Mouse (Mus musculus) neural tube, embryonic 12.5 days (tissue): ENCODE measurements at regions not wholly inside any gene's neighbourhood (a gene's known extent, or its start where the extent isn't known, plus 50 kb on each side); places are given as distances from the start of the nearest gene placed in this dataset.
A peak's percentile ranks its signal among the peaks of the same experiment; 100 is the strongest.
"Not testable (repeated sequence)": the region's sequence is repeated elsewhere in the genome, so short reads cannot be mapped to it uniquely, and the experiment has no call there.

Experiments used
- ATAC-seq: fragments of 200-750 bp; cut with Nextera tagmentation; 2 replicates; pipeline ENCODE4 v1.8.0; 2017; ENCODE audit warnings: low read depth, mild to moderate bottlenecking, moderate TSS enrichment, moderate library complexity; ENCODE audit not compliant: low FRiP score
- H3K27ac ChIP-seq: fragments of 300-500 bp; sonication (generic); 2 replicates; pipeline ENCODE4 v1.5.1; 2016
- H3K27me3 ChIP-seq: fragments of 300-500 bp; sonication (generic); replicated peaks from 2 replicates; pipeline ENCODE4 v1.6.1; 2016; ENCODE audit warnings: mild to moderate bottlenecking
- H3K36me3 ChIP-seq: fragments of 300-500 bp; sonication (generic); 2 replicates; pipeline ENCODE4 v1.6.1; 2016; ENCODE audit warnings: mild to moderate bottlenecking
- H3K4me1 ChIP-seq: fragments of 300-500 bp; sonication (generic); 2 replicates; pipeline ENCODE4 v1.6.1; 2016
- H3K4me2 ChIP-seq: fragments of 300-500 bp; sonication (generic); replicated peaks from 2 replicates; pipeline ENCODE4 v1.6.1; 2016; ENCODE audit warnings: mild to moderate bottlenecking
- H3K4me3 ChIP-seq: fragments of 300-500 bp; sonication (generic); 2 replicates; pipeline ENCODE4 v1.5.1; 2016
- H3K9ac ChIP-seq: fragments of 300-500 bp; sonication (generic); 2 replicates; pipeline ENCODE4 v1.6.1; 2016; ENCODE audit warnings: mild to moderate bottlenecking
- H3K9me3 ChIP-seq: fragments of 300-500 bp; sonication (generic); 2 replicates; pipeline ENCODE4 v1.6.1; 2016; ENCODE audit warnings: mild to moderate bottlenecking
- WGBS: fragments of 180-500 bp; shearing (Covaris S2); methylation state at CpG from one replicate; pipeline ENCODE4 v1.1.7; 2016; 5-methylcytosine and 5-hydroxymethylcytosine counted together

DNA sequence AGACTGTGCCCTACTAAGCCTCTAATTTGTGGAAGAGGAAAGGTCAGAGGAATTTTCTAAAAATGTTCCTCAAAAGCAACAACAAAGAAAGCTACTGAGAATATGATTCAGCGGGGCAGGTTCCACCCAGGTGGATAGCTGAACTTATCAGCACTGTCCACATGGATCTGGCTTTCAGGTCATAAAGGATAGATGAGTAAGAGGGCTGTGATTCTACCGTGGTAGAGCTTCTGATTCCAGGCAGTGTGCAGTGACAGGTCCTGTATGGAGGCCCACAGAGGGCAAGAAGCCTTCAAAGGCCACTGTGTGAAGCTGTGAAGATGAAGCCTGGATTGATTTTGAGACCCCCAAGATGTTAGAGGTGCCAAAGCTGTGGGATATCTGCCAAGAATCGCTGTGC lies 51.8 kb downstream of the Teddm3 start:
- not testable (repeated sequence) for H3K9ac ChIP-seq, H3K9me3 ChIP-seq, ATAC-seq, H3K27ac ChIP-seq, H3K36me3 ChIP-seq, H3K4me2 ChIP-seq, H3K27me3 ChIP-seq, H3K4me3 ChIP-seq, H3K4me1 ChIP-seq
- WGBS = 86% methylated on average over 3 of the region's 3 CpGs

DNA sequence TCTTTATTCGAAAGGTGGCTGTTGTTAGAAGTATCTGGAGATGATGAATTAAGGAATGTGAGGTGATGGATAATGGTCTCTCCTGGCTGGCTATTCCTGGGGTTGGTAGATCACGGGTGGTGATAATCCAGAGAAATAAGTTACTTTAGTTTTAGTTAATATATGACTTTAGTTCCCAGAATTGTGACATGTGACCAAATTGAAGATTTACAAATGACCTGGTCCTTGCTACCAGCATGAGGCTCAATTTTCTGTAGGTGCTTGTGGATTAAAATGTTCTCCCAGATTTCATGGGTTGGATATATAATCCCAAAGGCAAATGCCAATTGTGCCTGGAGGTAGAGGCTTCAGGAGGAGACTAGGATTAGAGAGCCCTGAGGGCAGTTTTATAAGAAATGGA lies 53.7 kb downstream of the Teddm3 start:
- not testable (repeated sequence) for H3K4me2 ChIP-seq, H3K27me3 ChIP-seq, ATAC-seq, H3K9me3 ChIP-seq, H3K9ac ChIP-seq, H3K27ac ChIP-seq, H3K4me3 ChIP-seq, H3K4me1 ChIP-seq, H3K36me3 ChIP-seq
- WGBS = 83% methylated on average over 2 of the region's 2 CpGs

DNA sequence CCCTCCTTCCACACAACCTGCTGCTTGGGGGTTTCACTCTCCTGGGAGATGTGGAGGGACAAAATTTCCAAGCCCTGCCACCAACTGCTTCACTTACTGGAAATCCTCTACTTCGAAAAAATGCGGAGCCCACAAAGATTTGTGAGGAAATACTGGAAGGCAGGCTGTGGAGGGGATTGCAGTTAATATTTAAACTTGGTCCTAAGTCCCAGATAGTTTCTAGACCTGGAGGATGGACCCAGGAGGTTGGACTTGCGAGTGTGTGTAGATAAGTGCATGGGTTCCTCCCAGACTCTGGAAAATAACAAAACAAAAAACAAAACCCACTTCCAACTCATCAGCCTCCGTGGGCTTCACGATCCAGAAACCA lies 79.0 kb downstream of the Teddm3 start:
- Histone ChIP-seq H3K9me3 (no peaks in the 10 kb centered on the region), H3K4me3 (no peak overlapping the region), H3K27ac (no peak overlapping the region), H3K9ac (no peak overlapping the region), H3K36me3 (no peaks in the 10 kb centered on the region), H3K4me2 (no peak overlapping the region), H3K4me1 (no peaks in the 10 kb centered on the region), H3K27me3 (no peaks in the 10 kb centered on the region)
- ATAC-seq = no peak
- 66% methylated on average over 5 of the region's 5 CpGs for WGBS

DNA sequence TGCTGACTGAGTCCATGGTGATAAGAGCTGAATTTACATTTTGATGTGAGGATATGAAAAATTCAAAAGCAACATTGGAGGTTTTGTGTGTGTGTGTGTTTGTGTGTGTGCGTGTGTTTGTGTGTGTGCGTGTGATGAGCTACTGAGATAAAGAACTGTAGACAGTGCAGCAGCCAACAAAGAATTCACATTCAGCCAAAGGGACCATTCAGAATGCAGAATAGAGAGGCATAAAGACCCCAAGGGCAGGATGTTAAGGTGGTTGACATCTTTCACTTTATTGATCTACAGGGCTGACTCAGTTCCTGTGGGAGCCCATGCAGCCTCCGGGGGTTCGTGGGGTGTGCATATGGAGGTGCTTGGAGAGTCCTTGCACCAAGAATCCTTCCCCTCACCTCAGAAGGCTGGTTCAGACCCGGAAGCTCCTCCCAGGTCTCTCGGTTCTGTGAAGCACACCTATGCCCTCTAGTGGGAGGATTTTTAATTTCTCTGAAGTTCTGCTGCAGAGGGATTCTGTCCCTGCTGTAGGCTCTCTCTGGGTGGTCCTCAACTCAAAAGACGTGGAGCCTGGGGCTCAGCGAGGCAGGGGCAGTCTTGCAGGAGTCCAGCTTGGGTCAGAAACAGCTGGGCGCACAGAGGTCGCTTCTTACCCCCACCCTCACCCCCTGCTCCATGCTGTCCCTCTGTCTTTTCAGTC lies 79.6 kb downstream of the Teddm3 start:
- ATAC-seq = peak; percentile 72
- H3K36me3 ChIP-seq, H3K4me1 ChIP-seq, H3K27ac ChIP-seq, H3K9me3 ChIP-seq, H3K27me3 ChIP-seq, H3K4me2 ChIP-seq, H3K9ac ChIP-seq, H3K4me3 ChIP-seq: not testable (repeated sequence)
- WGBS = 35% methylated on average over 8 of the region's 10 CpGs

DNA sequence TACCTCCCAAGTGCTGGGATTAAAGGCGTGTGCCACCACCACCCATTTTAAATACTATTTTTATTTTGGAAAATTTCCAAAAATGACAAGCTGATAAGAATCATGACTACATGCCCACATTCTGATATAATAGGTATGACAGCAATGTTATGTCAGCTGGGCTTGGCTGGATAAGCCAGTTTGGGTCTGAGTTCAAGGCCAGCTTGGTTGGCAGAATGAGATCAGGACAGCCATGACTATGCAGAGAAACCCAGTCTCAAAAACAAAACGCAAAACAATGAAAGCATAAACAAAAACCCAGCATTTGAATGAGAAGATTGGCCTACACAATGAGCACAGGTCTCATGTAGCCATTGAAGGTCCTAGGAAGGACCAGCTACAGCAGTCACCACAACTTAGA lies 93.6 kb downstream of the Teddm3 start:
- Histone ChIP-seq H3K4me2 (no peak overlapping the region), H3K9me3 (no peaks in the 10 kb centered on the region), H3K4me1 (no peaks in the 10 kb centered on the region), H3K9ac (no peak overlapping the region), H3K27ac (no peak overlapping the region), H3K36me3 (no peaks in the 10 kb centered on the region), H3K27me3 (no peaks in the 10 kb centered on the region), H3K4me3 (no peak overlapping the region)
- ATAC-seq = no peak
- 78% methylated on average over 2 of the region's 2 CpGs for WGBS

DNA sequence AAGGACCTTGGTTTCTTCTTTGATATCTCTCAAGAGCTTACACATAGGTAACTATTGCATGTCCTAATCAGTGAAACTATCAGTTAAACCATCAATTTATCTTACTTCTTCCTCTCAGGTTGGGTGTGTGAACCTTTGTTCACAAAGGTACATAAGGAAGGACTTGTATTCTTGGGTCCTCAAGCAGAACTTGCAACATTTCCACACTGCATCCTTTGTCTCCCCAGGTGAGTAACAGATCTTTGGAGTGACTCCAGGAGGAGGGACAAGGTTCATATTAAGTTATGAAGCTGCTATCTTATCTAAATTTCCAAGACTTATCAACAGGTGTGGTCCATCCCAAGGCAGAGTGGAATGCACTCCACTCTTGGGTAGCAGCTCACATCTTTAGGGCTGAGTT lies 99.0 kb downstream of the Teddm3 start:
- Histone ChIP-seq H3K9me3 (0 out of 2 replicates have a peak, but pooled peaks cover 5% of the 10 kb centered on the region), H3K27me3 (no peaks in the 10 kb centered on the region), H3K4me1 (no peaks in the 10 kb centered on the region), H3K4me2 (no peak overlapping the region), H3K9ac (no peak overlapping the region), H3K27ac (no peak overlapping the region), H3K36me3 (no peaks in the 10 kb centered on the region), H3K4me3 (no peak overlapping the region)
- no peak for ATAC-seq

DNA sequence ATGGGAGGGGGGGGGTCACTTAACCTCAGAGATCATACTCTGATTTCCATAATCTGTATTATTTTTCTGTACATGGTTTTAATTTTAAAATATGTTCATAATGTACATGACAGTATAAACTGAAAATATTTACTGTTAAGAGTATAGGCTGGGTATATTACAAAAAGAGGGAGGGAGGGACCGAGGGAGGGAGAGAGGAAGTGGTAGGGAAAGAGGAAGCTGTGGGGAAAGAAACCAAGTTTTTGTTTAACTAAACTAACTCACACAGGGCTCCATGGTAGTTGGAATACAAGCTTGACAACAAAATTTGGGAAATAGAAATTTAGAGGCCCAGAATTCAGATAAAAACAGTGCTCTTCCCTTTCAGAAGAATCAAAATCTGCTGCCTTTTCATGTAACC lies 131.7 kb downstream of the Teddm3 start:
- ATAC-seq, H3K36me3 ChIP-seq, H3K27me3 ChIP-seq, H3K9ac ChIP-seq, H3K4me3 ChIP-seq, H3K9me3 ChIP-seq, H3K27ac ChIP-seq, H3K4me1 ChIP-seq, H3K4me2 ChIP-seq: not testable (repeated sequence)
- 77% methylated on average over 1 of the region's 1 CpGs for WGBS

DNA sequence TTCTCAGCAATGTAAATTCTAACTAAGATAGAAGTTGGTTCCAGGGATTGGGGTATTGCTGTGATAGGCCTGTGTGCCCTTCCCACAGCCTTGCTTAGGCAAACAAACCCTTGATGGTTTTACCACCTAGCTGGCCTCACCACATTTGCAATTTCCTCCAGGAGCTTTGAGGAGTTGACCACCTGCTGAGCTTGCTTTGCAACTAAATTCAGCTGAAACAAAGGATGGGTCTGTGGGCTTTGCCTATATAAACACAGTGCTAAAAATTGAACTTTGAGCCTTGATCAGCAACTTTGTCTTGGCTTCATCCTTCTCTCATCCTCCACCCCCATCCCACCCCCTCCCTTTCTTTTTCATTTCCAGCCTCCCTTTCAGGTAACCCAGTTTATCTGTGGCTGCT lies 148.9 kb downstream of the Teddm3 start:
- Histone ChIP-seq H3K4me1 (no peaks in the 10 kb centered on the region), H3K27me3 (no peaks in the 10 kb centered on the region), H3K9ac (no peak overlapping the region), H3K4me3 (no peak overlapping the region), H3K9me3 (no peaks in the 10 kb centered on the region), H3K36me3 (no peaks in the 10 kb centered on the region), H3K27ac (no peak overlapping the region), H3K4me2 (no peak overlapping the region)
- no peak for ATAC-seq

DNA sequence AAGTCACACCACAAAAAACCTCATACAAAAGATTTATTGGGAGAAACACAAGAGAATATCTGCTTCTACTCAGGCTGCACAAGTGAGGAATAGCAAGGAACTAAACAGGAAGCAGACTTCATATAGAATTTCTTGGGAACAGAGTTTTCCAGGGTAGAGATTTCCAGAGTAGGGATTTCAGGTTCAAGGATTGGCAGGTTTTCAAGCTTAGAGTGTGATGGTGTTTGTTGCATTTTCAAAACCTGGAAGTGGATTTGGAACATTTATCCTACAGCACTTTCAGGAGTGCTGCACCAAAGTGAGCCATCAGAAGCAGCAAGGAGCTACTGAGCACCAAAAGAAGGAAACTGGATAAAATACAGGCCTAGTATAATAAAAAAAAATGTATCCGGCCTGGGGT lies 152.7 kb downstream of the Teddm3 start:
- ATAC-seq = no peak
- Histone ChIP-seq H3K9ac (no peak overlapping the region), H3K4me1 (no peaks in the 10 kb centered on the region), H3K4me2 (no peak overlapping the region), H3K4me3 (no peak overlapping the region), H3K27me3 (no peaks in the 10 kb centered on the region), H3K27ac (no peak overlapping the region), H3K36me3 (no peaks in the 10 kb centered on the region), H3K9me3 (no peaks in the 10 kb centered on the region)
- 85% methylated on average over 1 of the region's 1 CpGs for WGBS

DNA sequence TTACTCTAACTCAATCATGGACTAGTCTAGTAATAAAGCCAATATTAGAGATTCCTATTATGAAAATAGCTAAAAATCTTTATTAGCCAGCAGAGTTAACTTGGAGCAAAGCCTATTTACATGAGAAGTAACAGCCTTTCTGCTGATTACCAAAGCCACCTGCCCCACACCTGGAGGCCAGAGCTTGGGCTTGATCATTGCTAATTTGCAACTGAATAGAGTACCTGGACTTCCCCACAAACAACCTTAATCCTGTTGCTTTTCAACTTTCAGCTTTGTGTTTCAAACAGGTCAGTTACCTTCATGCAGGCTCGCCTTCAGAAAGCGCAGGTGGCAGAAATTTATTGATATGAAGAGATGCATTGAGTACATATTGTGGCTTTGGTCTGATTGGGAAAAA lies 163.3 kb downstream of the Teddm3 start:
- ATAC-seq = no peak
- Histone ChIP-seq H3K27ac (no peak overlapping the region), H3K36me3 (no peaks in the 10 kb centered on the region), H3K4me2 (no peak overlapping the region), H3K9ac (no peak overlapping the region), H3K27me3 (no peaks in the 10 kb centered on the region), H3K4me3 (no peak overlapping the region), H3K9me3 (peaks cover 5% of the 10 kb centered on the region), H3K4me1 (no peaks in the 10 kb centered on the region)
- 92% methylated on average over 2 of the region's 2 CpGs for WGBS

DNA sequence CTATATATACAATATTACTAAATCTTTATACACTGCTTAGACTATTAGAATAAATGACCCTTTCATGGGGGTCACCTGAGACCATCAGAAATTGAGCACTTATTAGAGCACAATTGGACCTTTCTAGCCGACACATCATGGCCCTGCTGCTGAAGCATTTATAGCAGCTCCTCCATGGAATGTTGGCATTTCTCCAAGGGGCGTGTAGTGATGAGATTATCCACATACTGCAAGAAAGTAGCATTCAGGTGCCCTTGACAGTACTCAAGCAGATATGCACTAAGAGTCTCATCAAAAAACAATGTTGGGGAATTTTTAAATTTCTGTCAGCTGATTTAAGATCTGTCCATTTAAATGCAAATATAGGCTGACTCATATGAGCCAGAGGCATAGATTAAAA lies 178.4 kb downstream of the Teddm3 start:
- no peaks in the 10 kb centered on the region for H3K9me3 ChIP-seq
- WGBS = 63% methylated on average over 2 of the region's 2 CpGs
- H3K4me1 ChIP-seq = no peaks in the 10 kb centered on the region
- H3K4me3 ChIP-seq = no peak overlapping the region
- no peak overlapping the region for H3K9ac ChIP-seq
- ATAC-seq = no peak
- no peak overlapping the region for H3K4me2 ChIP-seq
- H3K27me3 ChIP-seq = no peaks in the 10 kb centered on the region
- no peaks in the 10 kb centered on the region for H3K36me3 ChIP-seq
- no peak overlapping the region for H3K27ac ChIP-seq

DNA sequence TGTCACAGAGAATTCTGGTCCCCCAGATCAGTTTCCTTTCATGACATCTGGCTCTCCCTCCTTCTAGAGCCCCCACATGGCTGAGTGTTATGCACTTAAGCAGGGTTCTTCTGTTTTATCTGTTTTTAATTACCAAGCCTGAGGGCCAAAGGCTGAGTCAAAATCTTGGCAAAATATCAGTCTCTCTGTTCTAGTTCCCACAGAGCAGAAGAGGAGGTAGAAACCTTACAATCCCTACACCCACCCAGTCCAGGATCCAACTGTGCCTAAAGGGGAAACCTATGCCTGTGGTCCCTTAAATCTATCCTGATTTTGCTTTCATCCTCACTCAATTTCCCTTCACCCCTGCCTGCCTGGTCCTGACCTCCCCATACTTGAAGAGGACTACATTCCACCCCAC lies 181.4 kb downstream of the Teddm3 start:
- no peaks in the 10 kb centered on the region for H3K36me3 ChIP-seq
- H3K9ac ChIP-seq = no peak overlapping the region
- H3K4me2 ChIP-seq = no peak overlapping the region
- H3K27ac ChIP-seq = no peak overlapping the region
- no peak for ATAC-seq
- no peaks in the 10 kb centered on the region for H3K9me3 ChIP-seq
- H3K4me1 ChIP-seq = no peaks in the 10 kb centered on the region
- H3K27me3 ChIP-seq = no peaks in the 10 kb centered on the region
- H3K4me3 ChIP-seq = no peak overlapping the region

DNA sequence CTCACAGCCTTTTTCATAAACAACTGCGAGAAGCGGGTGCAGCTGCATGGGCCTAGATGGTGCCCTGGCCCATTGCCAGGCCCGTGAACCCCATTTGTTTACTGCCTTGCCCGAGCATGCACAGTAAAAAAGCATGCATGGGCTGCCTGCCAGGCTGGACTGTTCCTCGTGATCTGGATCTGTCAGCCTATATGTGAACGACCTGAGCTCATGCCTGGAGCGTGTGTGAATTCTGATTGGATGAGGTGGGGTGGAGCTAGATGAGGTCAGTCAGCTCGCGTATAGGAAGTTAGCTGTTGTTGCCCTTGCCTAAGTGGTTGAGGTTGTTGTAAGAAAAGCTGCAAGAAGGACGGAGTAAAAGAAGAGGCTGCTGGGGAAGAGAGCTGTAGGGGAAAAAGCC lies 194.9 kb downstream of the Teddm3 start:
- no peak for ATAC-seq
- WGBS = 79% methylated on average over 10 of the region's 10 CpGs
- H3K36me3 ChIP-seq = no peaks in the 10 kb centered on the region
- H3K27ac ChIP-seq = no peak overlapping the region
- H3K9me3 ChIP-seq = no peaks in the 10 kb centered on the region
- H3K4me2 ChIP-seq = no peak overlapping the region
- H3K4me1 ChIP-seq = no peaks in the 10 kb centered on the region
- H3K4me3 ChIP-seq = no peak overlapping the region
- H3K27me3 ChIP-seq = no peaks in the 10 kb centered on the region
- no peak overlapping the region for H3K9ac ChIP-seq
